Mouse (Mus musculus) lung, embryonic 16.5 days (tissue): ENCODE data around the gene Actn3. TPM values are rescaled to one million over a fixed set of nuclear protein-coding genes. Genes with fewer than 3 reads are reported as not detected.

Experiments
- polyA plus RNA-seq: library from polyadenylated mRNA; unstranded; fragments of >200 nt; fragmentation: Nextera tagmentation; extraction: Ambion mirVana; gene quantifications from 2 replicates; pipeline ENCODE4 v1.2.1, GENCODE M21; 2015

Actn3 gene
- polyA plus RNA-seq, 1 experiment from 2014 or later: 2.1 TPM

Other genes starting within 250 kb of the Actn3 start
- 2.5 and 3.3 TPM in 2 replicates for gene Gm960, start 179.2 kb downstream of the Actn3 start, polyA plus RNA-seq
- gene Sptbn2, start 166.7 kb downstream of the Actn3 start, polyA plus RNA-seq: 1.0 and 1.4 TPM in 2 replicates
- 57.6 and 58.7 TPM in 2 replicates for gene Rbm4b, start 121.4 kb downstream of the Actn3 start, polyA plus RNA-seq
- 52.2 and 55.1 TPM in 2 replicates for gene Rbm4, start 84.0 kb downstream of the Actn3 start, polyA plus RNA-seq
- gene Gm21992, start 66.3 kb downstream of the Actn3 start, polyA plus RNA-seq: 25.7 and 30.9 TPM in 2 replicates
- gene Rbm14, start 66.3 kb downstream of the Actn3 start, polyA plus RNA-seq: 82.4 and 88.6 TPM in 2 replicates
- 53.7 and 60.1 TPM in 2 replicates for gene Ccs, start 38.6 kb downstream of the Actn3 start, polyA plus RNA-seq
- gene Ccdc87, start 38.5 kb downstream of the Actn3 start, polyA plus RNA-seq: 0.65 and 0.72 TPM in 2 replicates
- gene Ctsf, start 22.8 kb downstream of the Actn3 start, polyA plus RNA-seq: 23.5 and 26.6 TPM in 2 replicates
- 8.3 and 9.4 TPM in 2 replicates for gene Zdhhc24, start 759 bp upstream of the Actn3 start, polyA plus RNA-seq
- gene Bbs1, start 28.7 kb upstream of the Actn3 start, polyA plus RNA-seq: 4.2 and 4.9 TPM in 2 replicates
- gene Dpp3, start 50.4 kb upstream of the Actn3 start, polyA plus RNA-seq: 94.6 and 95.1 TPM in 2 replicates
- 1.9 and 2.1 TPM in 2 replicates for gene Peli3, start 65.2 kb upstream of the Actn3 start, polyA plus RNA-seq
- gene Mrpl11, start 84.2 kb upstream of the Actn3 start, polyA plus RNA-seq: 90.6 and 93.4 TPM in 2 replicates
- 0.09 TPM in 1 of 2 replicates, not detected in the other for gene Npas4, start 112.4 kb upstream of the Actn3 start, polyA plus RNA-seq
- 2.7 and 3.6 TPM in 2 replicates for gene Slc29a2, start 146.0 kb upstream of the Actn3 start, polyA plus RNA-seq
- 47.6 and 49.4 TPM in 2 replicates for gene B4gat1, start 160.9 kb upstream of the Actn3 start, polyA plus RNA-seq
- gene AC124502.3, start 161.0 kb upstream of the Actn3 start, polyA plus RNA-seq: 2.5 and 3.5 TPM in 2 replicates
- 41.6 and 45.0 TPM in 2 replicates for gene Brms1, start 163.4 kb upstream of the Actn3 start, polyA plus RNA-seq
- 3.7 and 4.2 TPM in 2 replicates for gene Rin1, start 172.6 kb upstream of the Actn3 start, polyA plus RNA-seq
- gene Cd248, start 190.2 kb upstream of the Actn3 start, polyA plus RNA-seq: 69.1 and 80.6 TPM in 2 replicates
- 3.6 and 3.8 TPM in 2 replicates for gene Tmem151a, start 207.6 kb upstream of the Actn3 start, polyA plus RNA-seq
- gene Yif1a, start 210.6 kb upstream of the Actn3 start, polyA plus RNA-seq: 95.3 and 101 TPM in 2 replicates
- 5.6 and 7.0 TPM in 2 replicates for gene Cnih2, start 220.6 kb upstream of the Actn3 start, polyA plus RNA-seq
- 289 and 295 TPM in 2 replicates for gene Rab1b, start 229.2 kb upstream of the Actn3 start, polyA plus RNA-seq
- gene Klc2, start 240.7 kb upstream of the Actn3 start, polyA plus RNA-seq: 14.6 and 17.0 TPM in 2 replicates